Mouse (Mus musculus) embryonic facial prominence, embryonic 15.5 days (tissue): ENCODE data around the gene Sox6. TPM values are rescaled to one million over a fixed set of nuclear protein-coding genes. Genes with fewer than 3 reads are reported as not detected.

Source experiments
- ATAC-seq: fragments of 200-750 bp; cut with Nextera tagmentation; 2 replicates; pipeline ENCODE4 v1.8.0; 2017; ENCODE audit warnings: low read depth, moderate TSS enrichment; ENCODE audit not compliant: insufficient number of reproducible peaks, low FRiP score, low TSS enrichment
- H3K27ac ChIP-seq: fragments of 300-500 bp; sonication (generic); replicated peaks from 2 replicates; pipeline ENCODE4 v1.5.1; 2015; ENCODE audit warnings: mild to moderate bottlenecking, inconsistent platforms
- H3K27me3 ChIP-seq: fragments of 300-500 bp; sonication (generic); 2 replicates; pipeline ENCODE4 v1.6.1; 2015; ENCODE audit warnings: inconsistent platforms
- H3K36me3 ChIP-seq: fragments of 300-500 bp; sonication (generic); 2 replicates; pipeline ENCODE4 v1.6.1; 2015; ENCODE audit warnings: mild to moderate bottlenecking, inconsistent platforms
- H3K4me1 ChIP-seq: fragments of 300-500 bp; sonication (generic); 2 replicates; pipeline ENCODE4 v1.6.1; 2015; ENCODE audit warnings: inconsistent platforms
- H3K4me2 ChIP-seq: fragments of 300-500 bp; sonication (generic); replicated peaks from 2 replicates; pipeline ENCODE4 v1.6.1; 2015; ENCODE audit warnings: mild to moderate bottlenecking, inconsistent platforms
- H3K4me3 ChIP-seq: fragments of 300-500 bp; sonication (generic); replicated peaks from 2 replicates; pipeline ENCODE4 v1.5.1; 2015; ENCODE audit warnings: mild to moderate bottlenecking, inconsistent platforms
- H3K9ac ChIP-seq: fragments of 300-500 bp; sonication (generic); 2 replicates; pipeline ENCODE4 v1.6.1; 2015; ENCODE audit warnings: inconsistent platforms
- H3K9me3 ChIP-seq: fragments of 300-500 bp; sonication (generic); replicated peaks from 2 replicates; pipeline ENCODE4 v1.6.1; 2016; ENCODE audit warnings: inconsistent platforms
- WGBS: fragments of 180-500 bp; shearing (Covaris S2); methylation state at CpG from one replicate; pipeline ENCODE4 v1.1.7; 2015; 5-methylcytosine and 5-hydroxymethylcytosine counted together
- polyA plus RNA-seq: library from polyadenylated mRNA; unstranded; fragments of >200 nt; fragmentation: Nextera tagmentation; extraction: Ambion mirVana; gene quantifications from 2 replicates; pipeline ENCODE4 v1.2.1, GENCODE M21; 2015

Gene Sox6
- polyA plus RNA-seq, 1 experiment from 2014 or later, result 60.2 TPM

DNA sequence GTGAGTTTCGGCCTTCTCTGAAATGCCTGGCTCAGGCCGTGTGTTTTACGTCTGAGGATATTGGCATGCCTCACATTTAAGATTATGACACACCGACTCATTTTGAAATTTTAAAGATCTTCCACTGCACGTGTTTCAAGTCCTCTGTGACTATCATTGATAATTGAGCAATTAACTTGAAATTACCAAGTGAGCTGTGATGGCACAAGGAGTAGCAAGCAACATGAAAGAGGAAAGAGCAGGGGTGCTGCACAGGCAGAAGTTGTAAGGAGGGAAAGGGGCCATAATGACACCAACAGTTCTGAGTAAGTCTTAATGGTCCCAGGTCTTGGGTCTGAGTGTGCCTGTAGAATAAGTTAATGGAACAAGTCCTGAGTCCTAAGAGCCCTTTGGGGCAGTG is 99.3 kb downstream of the Sox6 start:
- 72% methylated on average over 5 of the region's 5 CpGs for whole genome bisulfite sequencing
- Histone ChIP-seq H3K9ac (no peak overlapping the region), H3K27ac (no peak overlapping the region), H3K36me3 (no peaks in the 10 kb centered on the region), H3K4me2 (no peak overlapping the region), H3K9me3 (no peaks in the 10 kb centered on the region), H3K27me3 (no peaks in the 10 kb centered on the region), H3K4me1 (no peaks in the 10 kb centered on the region), H3K4me3 (no peak overlapping the region)
- no peak for ATAC-seq

DNA sequence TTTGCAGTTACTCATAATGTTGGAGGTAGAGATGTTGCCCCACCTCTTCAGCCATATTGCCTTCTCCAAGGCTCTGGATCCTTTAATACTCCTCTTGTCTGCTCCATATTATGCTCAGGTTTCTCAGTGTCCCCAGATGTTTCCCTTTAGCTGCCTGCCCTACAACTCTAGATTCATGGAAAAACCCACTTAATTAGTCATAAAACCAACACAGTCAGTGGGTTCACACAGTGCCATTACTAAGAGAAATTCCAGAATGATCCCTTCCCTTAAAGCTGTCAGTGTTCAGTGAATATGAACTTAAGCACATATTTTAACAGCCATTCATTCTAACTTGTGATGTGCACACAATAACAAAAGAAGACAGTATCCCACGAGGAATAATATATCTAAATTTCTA is 101.7 kb downstream of the Sox6 start:
- no peak overlapping the region for H3K9ac ChIP-seq
- no peak overlapping the region for H3K27ac ChIP-seq
- H3K36me3 ChIP-seq, result no peaks in the 10 kb centered on the region
- no peak overlapping the region for H3K4me3 ChIP-seq
- H3K27me3 ChIP-seq, result no peaks in the 10 kb centered on the region
- no peak for ATAC-seq
- H3K4me2 ChIP-seq, result no peak overlapping the region
- no peaks in the 10 kb centered on the region for H3K9me3 ChIP-seq
- H3K4me1 ChIP-seq, result no peaks in the 10 kb centered on the region
- 72% methylated on average over 1 of the region's 1 CpGs for WGBS

DNA sequence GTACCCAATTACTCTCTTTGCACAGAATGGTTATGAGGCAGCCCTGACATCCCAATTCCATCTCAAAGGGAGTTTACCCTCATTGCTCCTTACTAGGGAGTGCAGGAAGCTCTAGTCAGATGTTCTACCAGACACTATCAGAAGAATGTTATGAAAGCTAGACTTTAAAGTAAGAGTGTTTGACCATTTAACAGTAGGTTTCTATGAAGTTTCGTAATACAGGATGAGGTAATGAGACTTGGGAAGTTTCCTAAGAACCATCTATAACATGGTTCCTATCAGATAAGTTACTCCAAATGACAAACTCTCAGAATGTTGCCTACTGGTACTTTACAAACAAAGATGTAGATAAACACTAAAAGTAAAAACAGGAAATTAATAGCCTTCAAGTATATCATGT is 123.3 kb downstream of the Sox6 start:
- H3K4me1 ChIP-seq, result no peaks in the 10 kb centered on the region
- no peaks in the 10 kb centered on the region for H3K27me3 ChIP-seq
- no peaks in the 10 kb centered on the region for H3K36me3 ChIP-seq
- no peak overlapping the region for H3K4me3 ChIP-seq
- no peak overlapping the region for H3K27ac ChIP-seq
- H3K9me3 ChIP-seq, result no peaks in the 10 kb centered on the region
- 84% methylated on average over 1 of the region's 1 CpGs for WGBS
- H3K4me2 ChIP-seq, result no peak overlapping the region
- ATAC-seq, result no peak
- no peak overlapping the region for H3K9ac ChIP-seq

DNA sequence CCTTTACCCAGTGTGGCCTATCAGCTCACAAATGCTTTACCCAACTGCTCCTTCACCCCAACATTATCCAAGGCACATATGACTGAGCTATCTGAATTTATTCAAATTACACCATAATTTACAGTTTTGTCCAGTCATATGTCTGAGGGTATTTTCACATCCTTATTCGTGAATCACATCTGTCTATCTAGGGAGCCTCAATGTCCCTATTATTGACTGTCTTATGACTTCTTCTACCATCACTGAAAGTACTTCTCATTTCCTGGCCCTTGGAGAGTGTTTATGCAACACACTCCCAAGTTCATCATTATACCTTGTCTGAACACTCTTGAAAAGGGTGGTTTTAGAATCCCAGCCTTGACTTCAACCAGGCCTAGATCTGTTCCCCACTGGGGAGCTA is 128.3 kb downstream of the Sox6 start:
- Histone ChIP-seq H3K36me3 (no peaks in the 10 kb centered on the region), H3K4me3 (no peak overlapping the region), H3K9ac (no peak overlapping the region), H3K27ac (no peak overlapping the region), H3K4me1 (no peaks in the 10 kb centered on the region), H3K9me3 (no peaks in the 10 kb centered on the region), H3K27me3 (no peaks in the 10 kb centered on the region), H3K4me2 (no peak overlapping the region)
- WGBS, result 89% methylated on average over 1 of the region's 1 CpGs
- no peak for ATAC-seq

DNA sequence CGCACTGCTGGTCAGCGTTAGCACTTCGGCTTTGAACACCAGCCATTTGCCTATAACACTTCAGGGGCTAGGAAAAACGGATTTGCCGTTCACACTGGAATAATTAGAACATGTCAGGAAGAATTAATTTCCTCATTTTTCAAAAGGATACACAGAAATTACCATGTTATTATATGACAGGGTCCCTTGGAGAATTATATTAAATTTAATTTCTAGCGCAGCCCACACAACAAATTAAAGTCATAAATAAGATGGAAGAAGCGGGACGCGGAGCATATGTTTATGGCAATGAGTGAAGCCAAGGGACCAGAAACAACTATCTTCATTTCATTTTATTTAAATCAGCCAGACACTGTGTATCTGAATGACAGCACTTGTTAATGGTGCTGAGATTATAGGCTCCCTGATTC is 133.8 kb downstream of the Sox6 start:
- 56% methylated on average over 9 of the region's 9 CpGs for WGBS
- no peak for ATAC-seq

DNA sequence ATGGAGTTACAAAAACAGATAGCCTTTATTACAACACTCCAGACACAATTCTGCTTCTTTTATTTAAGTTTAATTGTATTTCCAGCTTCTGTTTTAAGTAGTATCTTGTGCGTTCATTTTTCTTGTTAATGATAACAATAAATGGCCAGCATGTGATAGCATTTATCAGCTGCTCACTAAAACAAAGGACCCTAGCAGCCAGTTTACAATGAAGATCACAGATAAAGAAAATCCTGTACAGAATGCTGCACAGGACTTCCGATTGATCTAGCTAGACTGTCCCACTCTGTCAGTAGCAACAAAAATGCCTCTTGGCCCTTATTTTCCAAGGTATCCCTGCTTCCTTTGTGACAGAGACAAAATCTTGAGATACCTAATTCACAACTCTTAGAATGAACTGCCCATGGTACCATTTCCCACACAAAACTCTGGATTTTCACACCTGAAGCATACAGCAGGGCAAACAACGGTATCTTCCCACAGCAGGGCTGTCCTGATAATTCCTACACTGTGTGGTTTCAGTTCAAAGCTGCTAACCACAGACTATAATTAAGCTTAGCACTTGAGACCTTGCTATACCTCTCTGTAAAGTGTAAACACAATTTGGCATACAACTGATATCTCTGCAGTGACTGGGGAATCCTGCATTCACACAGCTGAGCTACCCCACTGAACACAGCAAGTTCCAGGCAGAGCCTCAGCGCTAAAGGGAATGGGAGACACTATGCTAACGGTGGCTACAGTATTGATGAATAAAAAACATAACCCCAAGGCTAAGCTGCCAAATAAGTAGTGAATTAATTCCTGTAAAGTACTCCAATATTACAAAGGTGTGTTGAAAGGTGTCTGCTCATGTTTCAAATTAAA is 134.4 kb downstream of the Sox6 start:
- H3K9ac ChIP-seq, result no peak overlapping the region
- peaks cover 11% of the 10 kb centered on the region; the same call in 1 of the 2 replicates for H3K27me3 ChIP-seq
- ATAC-seq, result no peak

More for the DNA sequence above, 133.8 kb downstream of the Sox6 start:
- Histone ChIP-seq H3K4me3 (no peak overlapping the region), H3K27me3 (peaks cover 11% of the 10 kb centered on the region; the same call in 1 of the 2 replicates), H3K36me3 (no peaks in the 10 kb centered on the region), H3K27ac (no peak overlapping the region), H3K4me1 (no peaks in the 10 kb centered on the region), H3K9me3 (no peaks in the 10 kb centered on the region), H3K4me2 (no peak overlapping the region), H3K9ac (no peak overlapping the region)

DNA sequence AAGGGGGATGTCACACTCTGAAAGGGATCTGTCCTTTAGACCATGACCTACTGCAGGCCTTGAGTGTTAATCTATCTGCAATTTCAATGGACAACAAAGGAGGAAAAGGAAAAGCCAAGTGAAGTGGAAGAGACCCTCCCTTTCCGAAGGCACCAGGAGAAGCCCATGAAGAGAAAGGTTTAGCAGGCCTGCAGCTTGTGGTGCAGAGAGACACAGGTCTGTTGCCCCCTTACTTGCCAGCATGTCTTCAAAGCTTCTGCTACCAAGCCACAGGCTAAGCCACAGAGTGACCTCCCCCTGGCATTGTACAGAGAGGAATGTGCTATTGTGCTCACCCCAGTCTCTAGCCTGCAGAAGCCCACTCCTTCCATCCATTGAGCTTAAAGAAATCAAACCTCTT is 135.2 kb downstream of the Sox6 start:
- H3K4me3 ChIP-seq, result no peak overlapping the region
- WGBS, result 48% methylated on average over 1 of the region's 1 CpGs
- no peaks in the 10 kb centered on the region for H3K36me3 ChIP-seq
- no peak overlapping the region for H3K27ac ChIP-seq
- H3K4me2 ChIP-seq, result no peak overlapping the region
- no peaks in the 10 kb centered on the region for H3K9me3 ChIP-seq
- H3K4me1 ChIP-seq, result no peaks in the 10 kb centered on the region
- H3K27me3 ChIP-seq, result peaks cover 14% of the 10 kb centered on the region; the same call in 1 of the 2 replicates
- H3K9ac ChIP-seq, result no peak overlapping the region
- ATAC-seq, result no peak

More for the DNA sequence above, 134.4 kb downstream of the Sox6 start:
- WGBS, result 62% methylated on average over 5 of the region's 5 CpGs
- H3K4me2 ChIP-seq, result no peak overlapping the region
- no peak overlapping the region for H3K27ac ChIP-seq
- H3K4me1 ChIP-seq, result no peaks in the 10 kb centered on the region
- no peaks in the 10 kb centered on the region for H3K9me3 ChIP-seq
- H3K4me3 ChIP-seq, result no peak overlapping the region
- no peaks in the 10 kb centered on the region for H3K36me3 ChIP-seq

DNA sequence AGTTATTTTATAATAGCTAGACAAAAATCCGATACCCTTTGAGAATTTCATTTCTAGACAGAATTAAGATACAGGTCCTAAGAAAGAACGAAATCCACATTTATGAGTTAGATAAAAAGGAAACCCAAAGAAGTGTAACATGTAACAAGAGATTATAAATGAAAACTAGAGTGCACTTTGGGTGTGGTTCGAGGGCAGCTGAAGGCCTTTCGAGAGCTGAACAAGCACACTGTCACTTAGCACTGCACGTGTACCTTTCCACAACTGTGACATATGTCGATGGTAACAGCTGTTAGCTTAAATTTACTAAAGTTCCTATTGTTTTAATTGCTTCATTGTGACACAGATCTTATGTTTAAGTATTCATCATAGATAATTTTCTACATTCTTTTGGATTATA is 142.8 kb downstream of the Sox6 start:
- Histone ChIP-seq H3K4me3 (no peak overlapping the region), H3K9ac (no peak overlapping the region), H3K4me1 (0 out of 2 replicates have a peak, but pooled peaks cover 7% of the 10 kb centered on the region), H3K27ac (no peak overlapping the region), H3K36me3 (no peaks in the 10 kb centered on the region), H3K9me3 (no peaks in the 10 kb centered on the region), H3K27me3 (peaks cover 48% of the 10 kb centered on the region), H3K4me2 (no peak overlapping the region)
- WGBS, result 72% methylated on average over 6 of the region's 6 CpGs
- ATAC-seq, result no peak

DNA sequence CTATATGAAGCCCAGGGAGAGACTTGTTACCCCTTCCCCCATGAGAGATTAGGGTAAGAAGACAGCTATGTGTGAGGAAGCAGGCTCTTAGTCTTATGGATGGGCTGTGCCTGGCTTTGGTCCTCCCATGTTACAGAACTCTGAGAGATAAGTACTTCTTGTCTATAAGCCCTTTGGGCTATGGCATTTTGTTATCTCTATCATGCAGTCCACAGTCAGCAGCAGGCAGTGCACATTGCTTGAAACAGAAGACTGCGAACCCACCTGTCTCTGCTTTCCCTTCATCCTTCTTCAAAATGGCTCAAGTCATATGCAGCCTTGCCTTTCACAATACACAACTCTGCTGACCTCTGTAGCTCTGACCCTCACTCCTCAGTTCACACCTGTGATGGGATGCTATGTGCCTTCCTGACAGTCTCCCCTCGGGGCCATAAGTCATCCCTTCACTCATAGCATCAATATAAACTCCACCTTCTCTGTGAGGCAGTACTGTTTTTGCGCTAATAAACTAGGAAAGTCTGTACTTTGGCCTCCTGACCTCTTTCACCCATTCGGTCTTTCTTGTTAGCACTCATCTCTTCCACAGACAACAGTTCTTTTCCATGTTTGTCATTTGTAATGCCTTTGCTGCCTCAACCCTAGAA is 143.4 kb downstream of the Sox6 start:
- H3K4me1 ChIP-seq, result 0 out of 2 replicates have a peak, but pooled peaks cover 11% of the 10 kb centered on the region
- no peak overlapping the region for H3K4me2 ChIP-seq
- 83% methylated on average over 4 of the region's 4 CpGs for WGBS
- peaks cover 46% of the 10 kb centered on the region for H3K27me3 ChIP-seq
- ATAC-seq, result no peak
- no peaks in the 10 kb centered on the region for H3K36me3 ChIP-seq
- H3K9ac ChIP-seq, result no peak overlapping the region
- no peak overlapping the region for H3K4me3 ChIP-seq
- no peak overlapping the region for H3K27ac ChIP-seq
- no peaks in the 10 kb centered on the region for H3K9me3 ChIP-seq

DNA sequence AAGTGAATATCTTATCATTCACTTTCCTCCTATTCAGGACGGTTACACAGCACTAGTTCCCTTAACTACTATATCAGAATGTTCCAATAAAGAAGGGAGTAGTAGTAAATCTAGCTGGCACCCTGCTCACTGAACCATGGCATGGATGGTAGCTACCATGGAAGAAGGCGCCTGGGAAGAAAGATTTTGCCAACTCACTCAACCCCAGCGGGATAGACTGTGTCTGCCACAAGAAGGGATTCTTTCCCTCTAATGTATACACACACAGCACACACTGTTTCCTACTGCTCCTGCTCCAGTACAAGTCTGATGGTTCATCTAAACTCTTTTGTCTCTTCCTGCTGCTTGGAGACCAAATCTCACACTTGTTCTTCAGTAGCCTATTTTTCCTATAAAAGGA is 147.1 kb downstream of the Sox6 start:
- no peaks in the 10 kb centered on the region for H3K9me3 ChIP-seq
- H3K4me3 ChIP-seq, result no peak overlapping the region
- H3K9ac ChIP-seq, result no peak overlapping the region
- H3K4me2 ChIP-seq, result no peak overlapping the region
- WGBS, result 87% methylated on average over 3 of the region's 3 CpGs
- H3K27me3 ChIP-seq, result peaks cover 37% of the 10 kb centered on the region
- H3K4me1 ChIP-seq, result 0 out of 2 replicates have a peak, but pooled peaks cover 11% of the 10 kb centered on the region
- no peaks in the 10 kb centered on the region for H3K36me3 ChIP-seq
- H3K27ac ChIP-seq, result no peak overlapping the region
- no peak for ATAC-seq

DNA sequence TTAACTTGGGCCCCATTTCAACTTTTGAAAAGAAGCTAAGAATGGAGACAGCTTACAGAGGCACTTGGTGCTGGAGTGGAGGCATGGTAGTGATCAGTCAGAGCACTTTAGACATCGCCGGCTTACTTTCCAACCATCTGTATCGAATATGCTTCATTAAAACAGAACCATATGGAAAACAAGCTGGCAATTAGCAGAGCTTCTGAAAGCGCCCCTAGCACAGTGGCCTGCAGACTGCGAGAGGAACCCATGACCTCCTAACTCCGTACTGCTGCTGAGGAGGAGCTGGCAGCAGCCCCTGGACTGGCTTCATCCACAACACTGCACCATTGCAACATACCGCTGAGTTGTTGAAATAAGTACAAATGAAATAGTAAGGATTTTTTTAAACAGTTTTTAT is 148.7 kb downstream of the Sox6 start:
- Histone ChIP-seq H3K9me3 (no peaks in the 10 kb centered on the region), H3K4me1 (0 out of 2 replicates have a peak, but pooled peaks cover 11% of the 10 kb centered on the region), H3K4me2 (no peak overlapping the region), H3K36me3 (no peaks in the 10 kb centered on the region), H3K9ac (no peak overlapping the region), H3K4me3 (no peak overlapping the region), H3K27ac (no peak overlapping the region), H3K27me3 (peaks cover 36% of the 10 kb centered on the region)
- peak; percentile 54; the same call in 1 of the 2 replicates for ATAC-seq
- WGBS, result 36% methylated on average over 7 of the region's 7 CpGs
